Mouse (Mus musculus) macrophage (primary cell): ENCODE data around the gene Trim30b. TPM values are rescaled to one million over a fixed set of nuclear protein-coding genes. Genes with fewer than 3 reads are reported as not detected.

Experiments used
- H3K27ac ChIP-seq: fragments of 350-480 bp; formaldehyde crosslinking; 2 replicates; pipeline ENCODE4 v1.9.0; 2021
- H3K36me3 ChIP-seq: fragments of 350-480 bp; formaldehyde crosslinking; 2 replicates; pipeline ENCODE4 v1.9.0; 2021; ENCODE audit errors: inconsistent target
- H3K4me3 ChIP-seq: fragments of 350-480 bp; formaldehyde crosslinking; 2 replicates; pipeline ENCODE4 v1.9.0; 2021; ENCODE audit errors: inconsistent target
- H3K79me2 ChIP-seq: fragments of 350-480 bp; formaldehyde crosslinking; 2 replicates; pipeline ENCODE4 v1.9.0; 2021; ENCODE audit errors: inconsistent target
- WGBS: methylation state at CpG from one replicate; pipeline ENCODE4 v1.1.7; 2026; ENCODE audit warnings: inconsistent platforms; ENCODE audit not compliant: missing documents; 5-methylcytosine and 5-hydroxymethylcytosine counted together
- polyA plus RNA-seq: library from polyadenylated mRNA; stranded (reverse); fragments of 250-400 nt; gene quantifications from 3 replicates; pipeline ENCODE4 v1.2.4, GENCODE M21; 2018; ENCODE audit warnings: inconsistent platforms

The Trim30b gene
- polyA plus RNA-seq, 1 experiment from 2014 or later, result 1.1 TPM

DNA sequence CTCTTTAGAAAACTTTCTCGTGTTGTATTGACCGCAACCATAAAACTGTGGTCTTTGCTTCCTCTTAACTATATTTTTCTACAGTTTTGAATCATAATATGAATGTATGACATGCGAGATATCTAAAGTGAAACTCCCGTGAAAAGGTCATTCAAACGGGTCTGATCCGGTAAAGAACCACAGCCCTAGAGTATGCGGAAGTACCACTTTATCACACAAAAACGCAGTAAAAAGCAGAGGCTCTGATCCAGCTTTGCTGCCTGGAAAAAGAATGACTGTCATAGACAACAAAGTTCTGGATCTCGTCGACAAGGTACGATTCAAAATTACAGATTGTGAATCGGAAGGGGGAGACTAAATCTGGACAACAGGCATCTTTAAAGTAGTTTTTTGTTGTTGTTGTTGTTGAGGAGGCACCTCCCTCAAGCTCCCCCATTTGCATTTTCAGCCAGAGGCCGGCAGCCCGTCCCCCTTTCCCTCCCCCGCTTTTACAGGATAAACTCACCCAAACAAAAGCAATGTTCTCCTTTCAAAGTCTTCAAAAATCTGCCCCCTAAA, 54.8 kb downstream of the Trim30b start:
- H3K36me3 ChIP-seq, result no peaks in the 10 kb centered on the region
- peak overlapping the region; percentile 92 for H3K27ac ChIP-seq
- peak overlapping the region; percentile 70 for H3K4me3 ChIP-seq
- WGBS, result 2% methylated on average over 15 of the region's 15 CpGs
- peaks cover 43% of the 10 kb centered on the region for H3K79me2 ChIP-seq

Other genes with a start within 250 kb of the Trim30b start
- not detected in 3 replicates for gene Ubqln5, start 240.1 kb downstream of the Trim30b start, polyA plus RNA-seq
- gene Olfr643, start 232.5 kb downstream of the Trim30b start, polyA plus RNA-seq, result not detected in 3 replicates
- gene Ubqln3, start 226.6 kb downstream of the Trim30b start, polyA plus RNA-seq, result not detected in 3 replicates
- not detected in 3 replicates for gene Ubqlnl, start 219.3 kb downstream of the Trim30b start, polyA plus RNA-seq
- gene Olfm5, start 205.1 kb downstream of the Trim30b start, polyA plus RNA-seq, result not detected in 3 replicates
- not detected in 3 replicates for gene Olfr648, start 186.5 kb downstream of the Trim30b start, polyA plus RNA-seq
- gene Olfr649, start 173.9 kb downstream of the Trim30b start, polyA plus RNA-seq, result not detected in 3 replicates
- gene Trim6, start 151.1 kb downstream of the Trim30b start, polyA plus RNA-seq, result 0.53 to 1.6 TPM (median 0.83 TPM) in 3 replicates
- gene Trim34a, start 125.4 kb downstream of the Trim30b start, polyA plus RNA-seq, result 27.8 to 59.6 TPM (median 35.2 TPM) in 3 replicates
- gene Trim5, start 81.8 kb downstream of the Trim30b start, polyA plus RNA-seq, result 5.0 to 12.6 TPM (median 9.5 TPM) in 3 replicates
- gene Trim12a, start 54.4 kb downstream of the Trim30b start, polyA plus RNA-seq, result 29.2 to 58.7 TPM (median 53.4 TPM) in 3 replicates
- gene Trim34b, start 40.4 kb downstream of the Trim30b start, polyA plus RNA-seq, result 0.25 to 0.33 TPM (median 0.26 TPM) in 3 replicates
- gene Trim12c, start 16.5 kb downstream of the Trim30b start, polyA plus RNA-seq, result 23.2 to 52.7 TPM (median 27.6 TPM) in 3 replicates
- 8.9 to 43.2 TPM (median 17.1 TPM) in 3 replicates for gene Trim30c, start 31.0 kb upstream of the Trim30b start, polyA plus RNA-seq
- gene Trim30a, start 95.3 kb upstream of the Trim30b start, polyA plus RNA-seq, result 101 to 215 TPM (median 103 TPM) in 3 replicates
- 39.9 to 81.2 TPM (median 40.8 TPM) in 3 replicates for gene Trim30d, start 138.0 kb upstream of the Trim30b start, polyA plus RNA-seq
- not detected in 3 replicates for gene Olfr651, start 180.2 kb upstream of the Trim30b start, polyA plus RNA-seq
- gene Olfr652, start 191.0 kb upstream of the Trim30b start, polyA plus RNA-seq, result not detected in 3 replicates
- not detected in 3 replicates for gene Olfr653, start 207.4 kb upstream of the Trim30b start, polyA plus RNA-seq
- gene Olfr654, start 217.1 kb upstream of the Trim30b start, polyA plus RNA-seq, result not detected in 3 replicates
- gene Olfr655, start 231.9 kb upstream of the Trim30b start, polyA plus RNA-seq, result not detected in 3 replicates
- gene Olfr656, start 244.1 kb upstream of the Trim30b start, polyA plus RNA-seq, result not detected in 3 replicates